Mouse (Mus musculus): ENCODE results near the gene Zfp971.
A peak's percentile ranks its signal among the peaks of the same experiment; 100 is the strongest.
"Not testable (repeated sequence)": the region's sequence is repeated elsewhere in the genome, so short reads cannot be mapped to it uniquely, and the experiment has no call there.

The Zfp971 gene

DNA sequence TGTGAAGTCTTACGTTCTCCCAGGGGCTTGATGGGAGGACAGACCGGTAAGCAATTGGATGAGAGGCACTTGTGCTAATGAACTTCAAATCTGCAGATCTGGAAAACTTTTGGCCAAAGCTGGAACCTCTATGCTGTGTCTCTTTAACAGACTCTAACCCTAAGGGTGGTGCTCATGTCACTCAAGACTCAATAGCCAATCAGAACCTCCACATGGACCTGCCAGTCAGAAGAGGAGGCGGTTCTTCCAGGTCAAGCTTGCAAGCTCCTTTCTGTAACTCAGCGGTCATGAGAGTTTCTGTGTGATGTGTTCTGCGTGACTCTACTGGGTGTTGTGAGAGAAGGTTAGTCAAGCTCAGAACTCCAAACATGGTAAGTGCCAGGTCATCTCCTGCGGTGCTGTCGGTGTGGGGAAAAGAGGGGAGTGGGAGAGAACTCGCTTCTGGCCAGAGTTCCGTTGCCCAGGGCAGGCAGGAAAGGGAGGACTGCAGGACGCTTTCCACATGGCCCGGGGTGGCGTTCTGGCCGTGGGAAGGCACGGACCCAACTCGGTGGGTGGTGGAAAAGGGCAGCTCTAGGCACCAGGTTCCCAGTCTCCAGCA, at the start of gene Zfp971:
Zfp971 (plus strand) TSS at position 274 of the 601 bp plus-strand sequence.
- peak; percentile 55 to 68 for DNase-seq (ENCODE audit: low spot score in 2 of 2)

DNA sequence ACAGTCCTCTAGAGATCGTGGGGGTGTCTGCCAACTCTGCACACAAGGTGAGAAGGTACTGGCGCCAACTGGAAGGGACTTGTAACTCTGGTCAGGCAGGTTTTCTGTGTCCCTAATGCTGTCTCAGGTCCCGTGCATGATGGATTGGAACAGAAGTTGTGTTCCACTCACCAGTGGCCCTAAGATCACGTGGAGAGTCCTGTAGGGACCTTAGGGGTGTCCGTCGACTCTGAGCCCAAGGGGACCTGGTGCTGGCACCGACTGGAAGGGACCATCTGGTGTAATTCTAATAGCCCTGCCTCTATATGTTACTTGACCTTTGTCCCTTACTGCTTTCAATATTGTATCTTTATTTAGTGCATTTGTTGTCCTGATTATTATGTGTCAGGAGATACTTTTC, 48.3 kb upstream of the Zfp971 start:
- DNase-seq (ENCODE audit: low spot score in 2 of 2): not testable (repeated sequence)

DNA sequence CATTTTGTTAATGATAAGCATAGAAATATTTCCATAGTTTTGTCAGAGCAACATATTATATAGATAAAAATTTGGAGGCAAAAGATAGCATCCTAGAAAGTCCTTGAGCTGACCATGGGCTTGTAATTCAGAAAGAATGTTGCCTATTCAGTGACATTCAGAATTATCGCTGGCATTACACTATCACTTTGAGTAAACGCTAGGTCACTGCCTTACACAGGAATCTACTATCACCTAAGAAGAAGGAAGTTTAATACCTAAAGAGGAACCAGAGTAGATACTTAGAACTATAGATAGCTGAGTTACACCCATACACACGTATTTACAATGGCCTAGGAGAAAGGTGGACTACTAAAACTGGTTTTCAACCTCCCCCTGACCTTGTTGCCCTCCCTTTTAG, 3.6 kb upstream of the Zfp971 start:
- not testable (repeated sequence) for DNase-seq (ENCODE audit: low spot score in 2 of 2)

- DNase-seq (ENCODE audit: low spot score in 2 of 2): not testable (repeated sequence)
Measured at GRCm38 (mm10) chr2:178020773-178021172, 2.3 kb upstream of the Zfp971 start.

GRCm38 (mm10) chr2:178023861-178024260, 777 bp downstream of the Zfp971 start:
- DNase-seq (ENCODE audit: low spot score in 2 of 2): not testable (repeated sequence)

DNA sequence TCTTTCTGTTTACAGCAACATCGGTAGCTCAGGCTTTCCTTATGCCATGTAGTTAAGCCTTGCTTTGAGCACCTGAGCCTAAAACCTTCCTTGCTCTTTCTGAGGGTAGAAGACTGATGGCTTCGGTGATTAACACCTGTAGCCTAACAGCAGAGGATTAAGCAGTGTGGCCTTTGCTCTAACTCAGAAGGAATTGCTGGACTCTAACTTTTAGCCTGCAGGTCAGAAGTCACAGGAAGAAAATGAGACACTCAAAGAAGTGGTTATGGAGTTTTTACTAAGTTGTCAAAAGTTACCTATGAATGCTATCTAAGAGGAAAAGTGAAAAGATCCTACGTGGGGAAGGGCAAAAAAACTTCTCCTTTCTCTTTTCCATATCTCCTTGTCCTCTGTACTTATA, 4.5 kb downstream of the Zfp971 start:
- not testable (repeated sequence) for DNase-seq (ENCODE audit: low spot score in 2 of 2)

- peak in 1 of 2 experiments; percentile 55 for DNase-seq (ENCODE audit: low spot score in 2 of 2)
Measured at GRCm38 (mm10) chr2:178058195-178058594, 35.1 kb downstream of the Zfp971 start.

- peak in 1 of 2 experiments; percentile 54 for DNase-seq (ENCODE audit: low spot score in 2 of 2)
Measured at GRCm38 (mm10) chr2:178078166-178078717, 55.2 kb downstream of the Zfp971 start, which contains the start of gene Zfp931. Zfp931 (minus strand) TSS chr2:178078476.
